Mouse (Mus musculus) forebrain, embryonic 15.5 days (tissue): Measurements from ENCODE around the gene Pkd1. TPM values are rescaled to one million over a fixed set of nuclear protein-coding genes. Genes with fewer than 3 reads are reported as not detected.

Experiments
- ATAC-seq: fragments of 200-750 bp; cut with Nextera tagmentation; replicated peaks from 2 replicates; pipeline ENCODE4 v1.8.0; 2017; ENCODE audit warnings: mild to moderate bottlenecking, moderate TSS enrichment, moderate library complexity
- H3K27ac ChIP-seq: fragments of 300-500 bp; sonication (generic); replicated peaks from 2 replicates; pipeline ENCODE4 v1.5.1; 2015; ENCODE audit warnings: mild to moderate bottlenecking, inconsistent platforms
- H3K27me3 ChIP-seq: fragments of 300-500 bp; sonication (generic); 2 replicates; pipeline ENCODE4 v1.6.1; 2015; ENCODE audit warnings: inconsistent platforms
- H3K36me3 ChIP-seq: fragments of 300-500 bp; sonication (generic); 2 replicates; pipeline ENCODE4 v1.6.1; 2015; ENCODE audit warnings: mild to moderate bottlenecking, inconsistent platforms
- H3K4me1 ChIP-seq: fragments of 300-500 bp; sonication (generic); 2 replicates; pipeline ENCODE4 v1.6.1; 2015; ENCODE audit warnings: inconsistent platforms
- H3K4me2 ChIP-seq: fragments of 300-500 bp; sonication (generic); replicated peaks from 2 replicates; pipeline ENCODE4 v1.6.1; 2015; ENCODE audit warnings: mild to moderate bottlenecking, inconsistent platforms
- H3K4me3 ChIP-seq: fragments of 300-500 bp; sonication (generic); 2 replicates; pipeline ENCODE4 v1.5.1; 2015; ENCODE audit warnings: mild to moderate bottlenecking, inconsistent platforms
- H3K9ac ChIP-seq: fragments of 300-500 bp; sonication (generic); replicated peaks from 2 replicates; pipeline ENCODE4 v1.6.1; 2015; ENCODE audit warnings: mild to moderate bottlenecking, inconsistent platforms
- H3K9me3 ChIP-seq: fragments of 300-500 bp; sonication (generic); 2 replicates; pipeline ENCODE4 v1.6.1; 2016; ENCODE audit warnings: inconsistent platforms
- WGBS: fragments of 180-500 bp; shearing (Covaris S2); methylation state at CpG from one replicate; pipeline ENCODE4 v1.1.7; 2015; ENCODE audit warnings: mixed read lengths; 5-methylcytosine and 5-hydroxymethylcytosine counted together
- polyA plus RNA-seq: library from polyadenylated mRNA; unstranded; fragments of >200 nt; fragmentation: Nextera tagmentation; extraction: Ambion mirVana; gene quantifications from 2 replicates; pipeline ENCODE4 v1.2.1, GENCODE M21; 2015

Pkd1 gene
- polyA plus RNA-seq, 1 experiment from 2014 or later, result 22.9 TPM

- Histone ChIP-seq H3K36me3 (0 out of 2 replicates have a peak, but pooled peaks cover 2% of the 10 kb centered on the region), H3K4me1 (peaks cover 35% of the 10 kb centered on the region), H3K4me3 (no peak overlapping the region), H3K27ac (no peak overlapping the region), H3K4me2 (no peak overlapping the region), H3K9ac (no peak overlapping the region), H3K9me3 (no peaks in the 10 kb centered on the region), H3K27me3 (no peaks in the 10 kb centered on the region)
- WGBS, result 89% methylated on average over 2 of the region's 2 CpGs
- no peak for ATAC-seq
Measured at GRCm38 (mm10) chr17:24524734-24525133, 24.9 kb upstream of the Pkd1 start.

GRCm38 (mm10) chr17:24527315-24527714, 22.3 kb upstream of the Pkd1 start:
- Histone ChIP-seq H3K27ac (peak overlapping the region; percentile 86), H3K4me2 (peak overlapping the region; percentile 65), H3K9me3 (no peaks in the 10 kb centered on the region), H3K4me1 (peaks cover 53% of the 10 kb centered on the region), H3K27me3 (no peaks in the 10 kb centered on the region), H3K36me3 (no peaks in the 10 kb centered on the region), H3K4me3 (peak overlapping the region; percentile 93), H3K9ac (peak overlapping the region; percentile 97)
- ATAC-seq, result peak; percentile 1; the same call in 1 of the 2 replicates
- WGBS, result under 1% methylated on average over 19 of the region's 19 CpGs

GRCm38 (mm10) chr17:24527723-24528559, 21.7 kb upstream of the Pkd1 start, which contains the start of gene Traf7:
TSS of gene Traf7 (minus strand) at chr17:24527938.
- Histone ChIP-seq H3K9ac (peak within 1 kb of the TSS; percentile 97), H3K4me1 (peaks cover 58% of the 10 kb centered on the region), H3K4me3 (peak within 1 kb of the TSS; percentile 93), H3K27me3 (no peaks in the 10 kb centered on the region), H3K9me3 (no peaks in the 10 kb centered on the region), H3K36me3 (no peaks in the 10 kb centered on the region), H3K27ac (peak within 1 kb of the TSS; percentile 86), H3K4me2 (peak within 1 kb of the TSS; percentile 71)
- ATAC-seq, result peak; percentile 98
- 0% methylated on average over 40 of the region's 40 CpGs for WGBS

- Histone ChIP-seq H3K4me3 (peak overlapping the region; percentile 93), H3K4me2 (peak overlapping the region; percentile 71), H3K4me1 (peaks cover 64% of the 10 kb centered on the region), H3K9ac (peak overlapping the region; percentile 59), H3K36me3 (no peaks in the 10 kb centered on the region), H3K27ac (peak overlapping the region; percentile 83), H3K27me3 (no peaks in the 10 kb centered on the region), H3K9me3 (no peaks in the 10 kb centered on the region)
- under 1% methylated on average over 8 of the region's 8 CpGs for WGBS
- ATAC-seq, result no peak
Measured at GRCm38 (mm10) chr17:24528560-24528918, 21.1 kb upstream of the Pkd1 start.

GRCm38 (mm10) chr17:24529007-24529451, 20.6 kb upstream of the Pkd1 start:
- no peaks in the 10 kb centered on the region for H3K27me3 ChIP-seq
- peaks cover 67% of the 10 kb centered on the region for H3K4me1 ChIP-seq
- H3K9me3 ChIP-seq, result no peaks in the 10 kb centered on the region
- 2% methylated on average over 4 of the region's 4 CpGs for WGBS
- ATAC-seq, result no peak
- H3K36me3 ChIP-seq, result no peaks in the 10 kb centered on the region
- H3K9ac ChIP-seq, result peak overlapping the region; percentile 59
- peak overlapping the region; percentile 83; the same call in 1 of the 2 replicates for H3K27ac ChIP-seq
- peak overlapping the region; percentile 93 for H3K4me3 ChIP-seq
- peak overlapping the region; percentile 71 for H3K4me2 ChIP-seq

- no peaks in the 10 kb centered on the region for H3K9me3 ChIP-seq
- peak overlapping the region; percentile 59 for H3K9ac ChIP-seq
- H3K4me1 ChIP-seq, result peaks cover 66% of the 10 kb centered on the region
- H3K36me3 ChIP-seq, result no peaks in the 10 kb centered on the region
- peak overlapping the region; percentile 71 for H3K4me2 ChIP-seq
- ATAC-seq, result no peak
- H3K4me3 ChIP-seq, result peak overlapping the region; percentile 93
- no peak overlapping the region for H3K27ac ChIP-seq
- no peaks in the 10 kb centered on the region for H3K27me3 ChIP-seq
- 30% methylated on average over 5 of the region's 5 CpGs for WGBS
Measured at GRCm38 (mm10) chr17:24529883-24530282, 19.8 kb upstream of the Pkd1 start.

GRCm38 (mm10) chr17:24530361-24531050, 19.1 kb upstream of the Pkd1 start:
- Histone ChIP-seq H3K27me3 (no peaks in the 10 kb centered on the region), H3K4me1 (peaks cover 61% of the 10 kb centered on the region), H3K9me3 (no peaks in the 10 kb centered on the region), H3K27ac (no peak overlapping the region), H3K9ac (peak overlapping the region; percentile 59), H3K36me3 (no peaks in the 10 kb centered on the region), H3K4me3 (peak overlapping the region; percentile 93; the same call in 1 of the 2 replicates), H3K4me2 (peak overlapping the region; percentile 71)
- 31% methylated on average over 8 of the region's 8 CpGs for WGBS
- ATAC-seq, result no peak

- no peaks in the 10 kb centered on the region for H3K36me3 ChIP-seq
- H3K9me3 ChIP-seq, result no peaks in the 10 kb centered on the region
- no peak overlapping the region for H3K9ac ChIP-seq
- no peak overlapping the region for H3K4me2 ChIP-seq
- H3K4me1 ChIP-seq, result peaks cover 55% of the 10 kb centered on the region
- no peak overlapping the region for H3K4me3 ChIP-seq
- WGBS, result 73% methylated on average over 3 of the region's 3 CpGs
- no peak overlapping the region for H3K27ac ChIP-seq
- ATAC-seq, result no peak
- no peaks in the 10 kb centered on the region for H3K27me3 ChIP-seq
Measured at GRCm38 (mm10) chr17:24531064-24531463, 18.6 kb upstream of the Pkd1 start.

GRCm38 (mm10) chr17:24532045-24532444, 17.6 kb upstream of the Pkd1 start:
- no peak overlapping the region for H3K4me3 ChIP-seq
- H3K4me2 ChIP-seq, result no peak overlapping the region
- H3K27me3 ChIP-seq, result no peaks in the 10 kb centered on the region
- peaks cover 46% of the 10 kb centered on the region for H3K4me1 ChIP-seq
- WGBS, result 71% methylated on average over 7 of the region's 7 CpGs
- ATAC-seq, result no peak
- H3K9ac ChIP-seq, result no peak overlapping the region
- no peaks in the 10 kb centered on the region for H3K36me3 ChIP-seq
- H3K9me3 ChIP-seq, result no peaks in the 10 kb centered on the region
- no peak overlapping the region for H3K27ac ChIP-seq

- peak overlapping the region; percentile 37 for H3K4me3 ChIP-seq
- H3K27me3 ChIP-seq, result no peaks in the 10 kb centered on the region
- no peaks in the 10 kb centered on the region for H3K36me3 ChIP-seq
- peaks cover 55% of the 10 kb centered on the region for H3K4me1 ChIP-seq
- no peaks in the 10 kb centered on the region for H3K9me3 ChIP-seq
- ATAC-seq, result peak; percentile 36
- peak overlapping the region; percentile 39 for H3K9ac ChIP-seq
- WGBS, result 4% methylated on average over 53 of the region's 53 CpGs
- peak overlapping the region; percentile 53 for H3K4me2 ChIP-seq
- no peak overlapping the region; the same call in 1 of the 2 replicates for H3K27ac ChIP-seq
Measured at GRCm38 (mm10) chr17:24533099-24533992, 16.3 kb upstream of the Pkd1 start.

GRCm38 (mm10) chr17:24534160-24534718, 15.4 kb upstream of the Pkd1 start, which contains the start of gene Rab26:
TSS of gene Rab26 (minus strand) at chr17:24534210.
- no peak for ATAC-seq
- no peaks in the 10 kb centered on the region for H3K27me3 ChIP-seq
- 86% methylated on average over 8 of the region's 8 CpGs for WGBS
- H3K4me2 ChIP-seq, result peak within 1 kb of the TSS; percentile 53
- H3K27ac ChIP-seq, result no peak within 1 kb of the TSS; the same call in 1 of the 2 replicates
- no peaks in the 10 kb centered on the region for H3K9me3 ChIP-seq
- peak within 1 kb of the TSS; percentile 37 for H3K4me3 ChIP-seq
- H3K36me3 ChIP-seq, result no peaks in the 10 kb centered on the region
- H3K4me1 ChIP-seq, result peaks cover 49% of the 10 kb centered on the region
- peak within 1 kb of the TSS; percentile 39 for H3K9ac ChIP-seq
